Mouse (Mus musculus) CH12.LX (cell line): ENCODE measurements around the gene Lrrc61.

Source experiments
- CTCF ChIP-seq, 2 experiments: IDR thresholded peaks in 1 of 2; conservative IDR thresholded peaks in 1 of 2; 2 replicates each; pipeline ENCODE4 v1.5.1; 2011 to 2012; ENCODE audit warnings: low read depth in 2 of 2, low read length in 2 of 2, improper control_type of control experiment in 1 of 2, inconsistent platforms in 1 of 2, mild to moderate bottlenecking in 1 of 2, moderate library complexity in 1 of 2
- EP300 ChIP-seq: IDR thresholded peaks from 2 replicates; pipeline ENCODE4 v1.6.1; 2011; ENCODE audit warnings: low read length, improper control_type of control experiment
- ETS1 ChIP-seq: conservative IDR thresholded peaks from 2 replicates; pipeline ENCODE4 v1.6.1; 2012; ENCODE audit warnings: low read depth, mild to moderate bottlenecking, inconsistent platforms, low read length, improper control_type of control experiment, moderate library complexity
- MYC ChIP-seq: IDR thresholded peaks from 2 replicates; pipeline ENCODE4 v1.6.1; 2011; ENCODE audit warnings: low read depth, mild to moderate bottlenecking, improper control_type of control experiment, low read length
- RCOR1 ChIP-seq: conservative IDR thresholded peaks from 2 replicates; pipeline ENCODE4 v1.6.1; 2012; ENCODE audit warnings: low read depth, mild to moderate bottlenecking, inconsistent platforms, low read length, improper control_type of control experiment
- UBTF ChIP-seq: IDR thresholded peaks from 2 replicates; pipeline ENCODE4 v1.6.1; 2012; ENCODE audit warnings: low read depth, mild to moderate bottlenecking, inconsistent platforms, low read length, improper control_type of control experiment, moderate library complexity
- ZMIZ1 ChIP-seq: IDR thresholded peaks from 2 replicates; pipeline ENCODE4 v1.6.1; 2012; ENCODE audit warnings: low read depth, mild to moderate bottlenecking, inconsistent platforms, low read length, improper control_type of control experiment

DNA sequence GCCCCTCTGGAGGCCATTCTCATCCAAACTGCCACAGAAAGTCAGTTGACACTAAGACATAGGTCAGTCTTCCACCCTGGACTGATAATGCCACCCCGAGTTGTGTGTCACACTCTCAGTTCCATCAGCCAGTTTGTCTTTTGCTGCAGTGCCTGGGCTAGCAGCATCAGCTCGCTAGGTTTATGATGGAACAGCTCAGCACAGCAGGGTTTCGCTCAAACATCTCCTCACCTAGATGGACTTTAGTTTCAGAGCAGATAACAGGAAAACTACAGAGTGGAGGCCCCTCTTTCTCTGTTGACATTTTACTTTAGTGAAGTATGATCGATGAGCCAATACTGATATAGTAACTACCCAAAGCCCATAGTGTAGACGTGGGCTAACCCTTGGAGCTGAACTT, 60.2 kb downstream of the Lrrc61 start:
- TF ChIP-seq CTCF (conservative IDR thresholded peaks at IDR 0.05 in 1 of 2, IDR thresholded peaks at IDR 0.05 in 1 of 2; ENCODE audit: low read depth in 2 of 2, low read length in 2 of 2) (no peak), UBTF (no peak), EP300 (no peak), ETS1 (no peak), ZMIZ1 (no peak), MYC (no peak), RCOR1 (no peak)
